Mouse (Mus musculus) mature B cell (primary cell): ENCODE measurements around the gene Pla2g4c.

Source experiments
- in situ Hi-C: fragments of 300-500 bp; cut with MboI; formaldehyde crosslinking; loops from 2 replicates; pipeline ENCODE4 v1.14.3; 2019

Pla2g4c gene

GRCm38 (mm10) chr7:13380588-13380987 is 56.1 kb downstream of the Pla2g4c start:
- in situ Hi-C loops = no loop called here

- in situ Hi-C loops = no loop called here
Observed at GRCm38 (mm10) chr7:13397832-13398231, 73.4 kb downstream of the Pla2g4c start, which contains the start of gene Cabp5. TSS of gene Cabp5 (plus strand) at chr7:13398132.
